Mouse (Mus musculus): ENCODE measurements around the gene Gusb. TPM values are rescaled to one million over a fixed set of nuclear protein-coding genes. Genes with fewer than 3 reads are reported as not detected.

Gusb gene
- polyA plus RNA-seq, 1 experiment from 2014 or later, result 35.9 TPM

Other genes starting within 250 kb of the Gusb start
- gene Psph, start 215.6 kb downstream of the Gusb start, polyA plus RNA-seq (2016; fragmentation: Nextera tagmentation; extraction: Ambion mirVana), result 30.0 and 31.7 TPM in 2 replicates
- 84.3 and 88.4 TPM in 2 replicates for gene Sumf2, start 156.1 kb downstream of the Gusb start, polyA plus RNA-seq (2016; fragmentation: Nextera tagmentation; extraction: Ambion mirVana)
- gene Chchd2, start 115.6 kb downstream of the Gusb start, polyA plus RNA-seq (2016; fragmentation: Nextera tagmentation; extraction: Ambion mirVana), result 862 and 908 TPM in 2 replicates
- 11.5 and 12.3 TPM in 2 replicates for gene Zbed5, start 107.3 kb downstream of the Gusb start, polyA plus RNA-seq (2016; fragmentation: Nextera tagmentation; extraction: Ambion mirVana)
- 0.14 and 0.24 TPM in 2 replicates for gene Phkg1, start 104.5 kb downstream of the Gusb start, polyA plus RNA-seq (2016; fragmentation: Nextera tagmentation; extraction: Ambion mirVana)
- gene Nupr1l, start 94.5 kb downstream of the Gusb start, polyA plus RNA-seq (2016; fragmentation: Nextera tagmentation; extraction: Ambion mirVana), result 4.2 and 4.5 TPM in 2 replicates
- gene Vkorc1l1, start 61.1 kb downstream of the Gusb start, polyA plus RNA-seq (2016; fragmentation: Nextera tagmentation; extraction: Ambion mirVana), result 35.1 and 35.8 TPM in 2 replicates
- gene Asl, start 26.2 kb upstream of the Gusb start, polyA plus RNA-seq (2016; fragmentation: Nextera tagmentation; extraction: Ambion mirVana), result 24.0 and 26.7 TPM in 2 replicates
- gene Crcp, start 26.2 kb upstream of the Gusb start, polyA plus RNA-seq (2016; fragmentation: Nextera tagmentation; extraction: Ambion mirVana), result 42.0 and 42.9 TPM in 2 replicates
- 77.2 and 83.6 TPM in 2 replicates for gene Tpst1, start 70.3 kb upstream of the Gusb start, polyA plus RNA-seq (2016; fragmentation: Nextera tagmentation; extraction: Ambion mirVana)
- 7.3 and 8.7 TPM in 2 replicates for gene Kctd7, start 141.8 kb upstream of the Gusb start, polyA plus RNA-seq (2016; fragmentation: Nextera tagmentation; extraction: Ambion mirVana)
- gene Rabgef1, start 168.7 kb upstream of the Gusb start, polyA plus RNA-seq (2016; fragmentation: Nextera tagmentation; extraction: Ambion mirVana), result 26.3 and 30.3 TPM in 2 replicates
- 37.6 and 38.2 TPM in 2 replicates for gene Tmem248, start 214.0 kb upstream of the Gusb start, polyA plus RNA-seq (2016; fragmentation: Nextera tagmentation; extraction: Ambion mirVana)